Mouse (Mus musculus) small intestine, adult 2 months (tissue): ENCODE data around the gene Spp2. TPM values are rescaled to one million over a fixed set of nuclear protein-coding genes. Genes with fewer than 3 reads are reported as not detected.

Experiments used
- H3K27ac ChIP-seq: fragments of 200-500 bp; 2 replicates; pipeline ENCODE4 v1.5.1; 2012; ENCODE audit warnings: low read depth, low read length, control low read depth, inconsistent platforms; ENCODE audit not compliant: insufficient read depth
- H3K27me3 ChIP-seq: fragments of 200-500 bp; 2 replicates; pipeline ENCODE4 v1.6.1; 2012; ENCODE audit warnings: mild to moderate bottlenecking, moderate library complexity, low read length, inconsistent platforms; ENCODE audit not compliant: control insufficient read depth, insufficient read depth
- H3K36me3 ChIP-seq: fragments of 200-500 bp; 2 replicates; pipeline ENCODE4 v1.6.1; 2012; ENCODE audit warnings: mild to moderate bottlenecking, low read length, control low read depth, inconsistent platforms; ENCODE audit not compliant: control insufficient read depth, insufficient read depth
- H3K4me1 ChIP-seq: fragments of 200-500 bp; 2 replicates; pipeline ENCODE4 v1.6.1; 2012; ENCODE audit warnings: low read length, inconsistent platforms, mixed read lengths; ENCODE audit not compliant: control insufficient read depth, insufficient read depth, insufficient read length
- H3K4me3 ChIP-seq: fragments of 200-500 bp; 2 replicates; pipeline ENCODE4 v1.5.1; 2012; ENCODE audit warnings: low read depth, mild to moderate bottlenecking, control low read depth, inconsistent platforms, low read length, moderate library complexity
- CTCF ChIP-seq: fragments of 200-500 bp; IDR thresholded peaks from 2 replicates; pipeline ENCODE4 v1.5.1; 2012; ENCODE audit warnings: low read depth, mild to moderate bottlenecking, control low read depth, inconsistent platforms, low read length, moderate library complexity, mixed read lengths; ENCODE audit not compliant: insufficient replicate concordance, insufficient read length; ENCODE audit errors: extremely low read depth
- POLR2A ChIP-seq: fragments of 200-500 bp; IDR thresholded peaks from 2 replicates; pipeline ENCODE4 v1.6.1; 2012; ENCODE audit warnings: low read depth, mild to moderate bottlenecking, control low read depth, inconsistent platforms, low read length, moderate library complexity
- WGBS: fragments of 180-500 bp; shearing (Covaris S2); methylation state at CpG from one replicate; pipeline ENCODE4 v1.1.7; 2018; 5-methylcytosine and 5-hydroxymethylcytosine counted together
- polyA plus RNA-seq: library from polyadenylated mRNA; depleted of rRNA; stranded (reverse); fragments of >200 nt; gene quantifications from 2 replicates; pipeline ENCODE4 v1.2.3, GENCODE M21; 2012; rRNA removed

Gene Spp2
- polyA plus RNA-seq, 1 experiment: not detected

DNA sequence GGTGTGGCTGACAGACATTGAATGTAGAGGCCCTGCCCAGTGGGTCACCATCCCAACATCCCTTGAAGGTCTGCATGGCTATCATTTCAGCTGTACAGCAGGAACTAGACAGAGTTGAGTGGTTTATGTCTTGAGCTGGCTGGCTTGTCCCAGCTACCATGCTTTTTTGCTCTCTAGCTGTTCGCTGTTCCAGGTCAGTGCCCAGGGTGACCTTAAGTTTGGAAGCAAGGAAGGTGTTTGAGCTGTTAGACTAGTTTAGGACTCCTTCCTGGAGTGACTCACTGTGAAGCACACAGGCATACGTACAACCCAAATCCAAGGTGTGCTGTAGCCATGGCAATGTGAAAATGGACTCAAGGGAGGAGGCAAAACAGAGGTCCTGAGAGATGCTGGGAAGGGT lies 61.6 kb downstream of the Spp2 start:
- no peaks in the 10 kb centered on the region; the same call in 1 of the 2 replicates for H3K4me1 ChIP-seq
- H3K36me3 ChIP-seq: no peaks in the 10 kb centered on the region
- H3K27me3 ChIP-seq: no peaks in the 10 kb centered on the region
- no peak overlapping the region for H3K27ac ChIP-seq
- no peak for TF ChIP-seq POLR2A
- TF ChIP-seq CTCF: no peak
- 73% methylated on average over 2 of the region's 2 CpGs for WGBS
- H3K4me3 ChIP-seq: no peak overlapping the region

DNA sequence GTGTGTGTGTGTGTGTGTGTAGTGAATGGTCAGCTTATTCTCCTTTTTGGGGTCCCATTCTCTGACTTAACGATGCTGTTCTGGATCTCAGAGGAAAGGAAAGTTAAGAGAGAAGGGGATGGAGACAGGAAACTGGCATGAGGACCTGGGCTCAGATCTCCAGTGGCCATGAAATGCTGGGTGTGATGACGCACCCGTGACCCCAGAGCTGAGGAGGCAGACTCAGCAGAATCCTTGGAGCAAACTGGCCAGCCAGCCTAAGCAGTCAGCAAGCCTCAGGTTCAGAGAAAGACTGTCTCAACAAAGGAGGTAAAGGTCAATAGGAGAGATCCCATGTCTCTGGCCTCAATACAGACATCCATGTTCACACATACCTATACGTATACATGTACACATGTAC lies 63.0 kb downstream of the Spp2 start:
- no peak for TF ChIP-seq CTCF
- no peak for TF ChIP-seq POLR2A
- Histone ChIP-seq H3K27ac (no peak overlapping the region), H3K27me3 (no peaks in the 10 kb centered on the region), H3K36me3 (no peaks in the 10 kb centered on the region), H3K4me1 (peaks cover under 1% of the 10 kb centered on the region; the same call in 1 of the 2 replicates), H3K4me3 (no peak overlapping the region)
- WGBS: 95% methylated on average over 4 of the region's 4 CpGs

DNA sequence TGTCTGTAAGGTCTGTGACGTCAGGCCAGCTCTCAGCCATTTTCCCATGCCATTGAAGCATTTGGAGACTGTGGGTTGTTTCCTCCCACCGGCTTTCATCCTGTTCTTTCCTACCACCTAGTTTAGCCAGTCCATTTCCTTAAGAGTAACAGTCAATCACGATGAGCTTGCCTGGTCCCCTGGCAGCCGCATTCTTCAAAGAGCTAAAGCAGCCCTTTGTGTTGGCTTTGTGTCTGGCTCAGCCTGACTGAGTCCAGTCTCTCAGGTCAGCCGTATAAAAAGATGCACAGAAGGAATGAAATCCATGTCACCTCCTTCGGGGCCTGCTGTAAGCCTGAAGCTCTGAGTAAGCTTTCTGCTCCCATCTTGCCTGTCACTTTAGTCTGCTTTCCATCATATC lies 65.5 kb downstream of the Spp2 start:
- TF ChIP-seq POLR2A (no peak), CTCF (no peak)
- H3K36me3 ChIP-seq: no peaks in the 10 kb centered on the region
- 86% methylated on average over 6 of the region's 6 CpGs for WGBS

DNA sequence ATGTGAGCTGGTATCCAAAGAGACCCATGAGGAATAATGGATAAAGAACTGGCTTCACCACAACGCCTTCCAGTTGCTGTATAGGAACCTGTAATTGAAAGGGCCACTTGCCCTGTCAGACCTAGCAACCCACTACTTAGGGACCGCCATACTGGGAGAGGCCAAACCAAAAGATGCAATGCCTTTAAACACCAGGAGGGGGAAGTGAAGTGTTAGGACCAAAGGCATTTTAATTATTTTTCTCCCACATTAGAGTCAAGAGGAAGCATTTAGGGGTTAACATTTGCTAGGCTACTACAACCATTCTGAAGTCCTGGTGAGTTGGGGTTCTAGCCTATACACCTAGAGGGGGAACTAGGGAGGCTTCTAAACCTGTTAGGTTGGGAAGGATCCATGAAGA lies 67.1 kb downstream of the Spp2 start:
- 87% methylated on average over 2 of the region's 2 CpGs for WGBS
- no peak overlapping the region for H3K27ac ChIP-seq
- peaks cover 14% of the 10 kb centered on the region; the same call in 1 of the 2 replicates for H3K4me1 ChIP-seq
- H3K4me3 ChIP-seq: no peak overlapping the region
- H3K27me3 ChIP-seq: no peaks in the 10 kb centered on the region
- no peaks in the 10 kb centered on the region for H3K36me3 ChIP-seq
- TF ChIP-seq POLR2A: no peak
- TF ChIP-seq CTCF: no peak

More for the DNA sequence above, 65.5 kb downstream of the Spp2 start:
- Histone ChIP-seq H3K4me3 (no peak overlapping the region), H3K27ac (no peak overlapping the region), H3K4me1 (peaks cover 14% of the 10 kb centered on the region; the same call in 1 of the 2 replicates), H3K27me3 (no peaks in the 10 kb centered on the region)

DNA sequence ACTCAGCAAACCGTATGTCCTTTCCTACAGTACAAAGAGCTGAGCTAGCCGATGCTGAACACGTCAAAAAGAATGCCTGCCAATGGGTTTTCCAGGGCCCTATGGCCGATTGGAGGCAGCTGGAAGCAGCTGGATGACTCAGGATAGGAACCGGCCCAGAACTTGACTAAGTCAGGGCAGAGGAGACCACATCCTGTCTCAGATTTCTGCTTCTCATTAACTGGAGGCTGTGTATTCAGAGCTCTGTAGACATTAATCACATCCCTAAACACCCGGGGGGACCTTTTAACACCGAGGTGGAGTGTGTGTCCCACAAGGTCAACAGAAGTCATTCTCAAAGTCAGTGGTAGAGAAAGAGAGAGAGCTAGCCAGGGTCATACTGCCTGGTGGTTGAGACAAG lies 67.8 kb downstream of the Spp2 start:
- no peaks in the 10 kb centered on the region for H3K36me3 ChIP-seq
- H3K27me3 ChIP-seq: no peaks in the 10 kb centered on the region
- H3K27ac ChIP-seq: 0 out of 2 replicates have a peak overlapping the region, but pooled peaks have one; percentile 10
- WGBS: 31% methylated on average over 7 of the region's 7 CpGs
- H3K4me1 ChIP-seq: peaks cover 14% of the 10 kb centered on the region; the same call in 1 of the 2 replicates
- H3K4me3 ChIP-seq: no peak overlapping the region
- TF ChIP-seq CTCF (no peak), POLR2A (no peak)

DNA sequence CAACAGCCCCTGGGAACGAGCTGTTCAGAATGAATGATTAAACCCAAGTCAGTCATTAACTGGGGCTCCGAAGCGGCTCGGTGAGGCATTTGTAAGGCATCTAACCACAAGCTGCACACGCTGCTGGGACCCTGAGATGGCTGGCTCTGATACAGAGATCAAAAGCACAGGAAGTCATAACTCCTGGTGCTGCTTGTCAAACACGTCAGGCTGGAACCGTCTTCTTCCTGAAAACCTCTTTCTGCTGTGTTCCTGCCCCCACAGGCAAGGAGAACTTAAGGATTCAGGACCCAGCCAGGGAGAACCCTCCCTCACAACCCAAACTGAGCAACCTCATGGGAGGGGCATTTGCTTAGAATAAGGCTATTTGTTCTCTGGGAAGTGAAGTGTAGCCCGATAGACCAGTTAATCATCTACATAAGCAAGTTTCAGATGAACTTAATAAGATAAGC lies 68.8 kb downstream of the Spp2 start:
- Histone ChIP-seq H3K4me3 (no peak overlapping the region), H3K36me3 (no peaks in the 10 kb centered on the region), H3K27me3 (no peaks in the 10 kb centered on the region), H3K4me1 (peaks cover 14% of the 10 kb centered on the region; the same call in 1 of the 2 replicates), H3K27ac (no peak overlapping the region)
- no peak for TF ChIP-seq CTCF
- no peak for TF ChIP-seq POLR2A
- 5% methylated on average over 8 of the region's 8 CpGs for WGBS

Other genes with a start within 250 kb of the Spp2 start
- gene Ugt1a5, start 240.9 kb upstream of the Spp2 start, polyA plus RNA-seq: 0.28 and 0.34 TPM in 2 replicates
- 0.09 and 0.38 TPM in 2 replicates for gene Ugt1a2, start 206.4 kb upstream of the Spp2 start, polyA plus RNA-seq
- 2.7 and 5.3 TPM in 2 replicates for gene Dnajb3, start 201.2 kb upstream of the Spp2 start, polyA plus RNA-seq
- 21.8 and 88.2 TPM in 2 replicates for gene Ugt1a1, start 195.0 kb upstream of the Spp2 start, polyA plus RNA-seq
- 0.11 and 0.35 TPM in 2 replicates for gene Mroh2a, start 180.0 kb upstream of the Spp2 start, polyA plus RNA-seq
- gene Hjurp, start 129.3 kb upstream of the Spp2 start, polyA plus RNA-seq: 22.9 and 23.4 TPM in 2 replicates
- gene Trpm8, start 129.3 kb upstream of the Spp2 start, polyA plus RNA-seq: not detected in 2 replicates
- not detected in 2 replicates for gene Glrp1, start 103.1 kb downstream of the Spp2 start, polyA plus RNA-seq